Mouse (Mus musculus) monocyte, adult 5-6 weeks (primary cell): ENCODE measurements around the gene Rnls. TPM values are rescaled to one million over a fixed set of nuclear protein-coding genes. Genes with fewer than 3 reads are reported as not detected.

Experiments
- ATAC-seq: fragments of 153-309, 156-312 bp; replicated peaks from 2 replicates; pipeline ENCODE4 v1.8.0; 2017; ENCODE audit warnings: mild to moderate bottlenecking; ENCODE audit not compliant: low TSS enrichment, insufficient number of reproducible peaks, severe bottlenecking, poor library complexity, low FRiP score
- total RNA-seq: library from RNA; stranded (forward); fragments of 200-1000, 200-491, 200-594 nt; gene quantifications from 3 replicates; pipeline ENCODE4 v1.2.3, GENCODE M21; 2017

Rnls gene
- total RNA-seq, 1 experiment from 2014 or later, result 1.4 TPM

GRCm38 (mm10) chr19:33119947-33120346, 272.1 kb downstream of the Rnls start:
- ATAC-seq, result peak; percentile 83

GRCm38 (mm10) chr19:33118898-33119297, 273.2 kb downstream of the Rnls start:
- peak; percentile 58; the same call in 1 of the 2 replicates for ATAC-seq

GRCm38 (mm10) chr19:33114631-33115295, 277.3 kb downstream of the Rnls start:
- ATAC-seq, result no peak

- ATAC-seq, result no peak
These were observed 278.3 kb downstream of the Rnls start for GRCm38 (mm10) chr19:33113746-33114145.

- ATAC-seq, result no peak
These were observed 281.7 kb downstream of the Rnls start for GRCm38 (mm10) chr19:33110404-33110803.

- peak; percentile 58; the same call in 1 of the 2 replicates for ATAC-seq
These were observed 282.1 kb downstream of the Rnls start for GRCm38 (mm10) chr19:33109941-33110371.

GRCm38 (mm10) chr19:33109141-33109540, 283.0 kb downstream of the Rnls start:
- no peak for ATAC-seq

- no peak for ATAC-seq
These were observed 288.2 kb downstream of the Rnls start for GRCm38 (mm10) chr19:33103851-33104250.

- ATAC-seq, result no peak
These were observed 289.3 kb downstream of the Rnls start for GRCm38 (mm10) chr19:33102783-33103139.

- ATAC-seq, result no peak
These were observed 289.9 kb downstream of the Rnls start for GRCm38 (mm10) chr19:33102008-33102782.

- peak; percentile 96 for ATAC-seq
These were observed 290.7 kb downstream of the Rnls start for GRCm38 (mm10) chr19:33101093-33102007.

- no peak for ATAC-seq
These were observed 291.5 kb downstream of the Rnls start for GRCm38 (mm10) chr19:33100598-33100997.

- no peak for ATAC-seq
These were observed 292.1 kb downstream of the Rnls start for GRCm38 (mm10) chr19:33100031-33100430.

- ATAC-seq, result no peak
These were observed 292.8 kb downstream of the Rnls start for GRCm38 (mm10) chr19:33099201-33099788.

- ATAC-seq, result no peak
These were observed 294.4 kb downstream of the Rnls start for GRCm38 (mm10) chr19:33097691-33098090.

- no peak for ATAC-seq
These were observed 295.5 kb downstream of the Rnls start for GRCm38 (mm10) chr19:33096581-33096980.

- ATAC-seq, result no peak
These were observed 299.5 kb downstream of the Rnls start for GRCm38 (mm10) chr19:33092575-33092974.

- no peak for ATAC-seq
These were observed 300.8 kb downstream of the Rnls start for GRCm38 (mm10) chr19:33091324-33091723.

GRCm38 (mm10) chr19:33088868-33089267, 303.2 kb downstream of the Rnls start:
- ATAC-seq, result no peak
